Mouse (Mus musculus) c-Kit-negative CD71-positive TER-119-positive erythroid progenitor cells, embryonic 14.5 days (primary cell): ENCODE results near the gene Lrrc20.
A peak's percentile ranks its signal among the peaks of the same experiment; 100 is the strongest.

ENCODE experiments used
- DNase-seq: peaks from one replicate; pipeline ENCODE4 v3.0.0-alpha.2; 2013; ENCODE audit warnings: low read depth, low spot score

The Lrrc20 gene

GRCm38 (mm10) chr10:61474344-61474743, 1.3 kb upstream of the Lrrc20 start:
- DNase-seq = no peak

- no peak for DNase-seq
Measured at GRCm38 (mm10) chr10:61476440-61477165, 1.0 kb downstream of the Lrrc20 start.

GRCm38 (mm10) chr10:61479461-61479860, 3.9 kb downstream of the Lrrc20 start:
- DNase-seq = no peak

- no peak for DNase-seq
Measured at GRCm38 (mm10) chr10:61479927-61480326, 4.3 kb downstream of the Lrrc20 start.

- no peak for DNase-seq
Measured at GRCm38 (mm10) chr10:61480488-61480887, 4.9 kb downstream of the Lrrc20 start.

GRCm38 (mm10) chr10:61482771-61483170, 7.2 kb downstream of the Lrrc20 start:
- DNase-seq = no peak

GRCm38 (mm10) chr10:61484801-61485200, 9.2 kb downstream of the Lrrc20 start:
- no peak for DNase-seq

GRCm38 (mm10) chr10:61486551-61487339, 11.1 kb downstream of the Lrrc20 start:
- DNase-seq = no peak

- no peak for DNase-seq
Measured at GRCm38 (mm10) chr10:61488522-61489110, 13.0 kb downstream of the Lrrc20 start.

- peak; percentile 35 for DNase-seq
Measured at GRCm38 (mm10) chr10:61491573-61491972, 16.0 kb downstream of the Lrrc20 start.

- peak; percentile 85 for DNase-seq
Measured at GRCm38 (mm10) chr10:61492040-61492439, 16.4 kb downstream of the Lrrc20 start.

GRCm38 (mm10) chr10:61495461-61495860, 19.9 kb downstream of the Lrrc20 start:
- no peak for DNase-seq

GRCm38 (mm10) chr10:61496231-61496630, 20.6 kb downstream of the Lrrc20 start:
- DNase-seq = no peak

- no peak for DNase-seq
Measured at GRCm38 (mm10) chr10:61499505-61500466, 24.2 kb downstream of the Lrrc20 start.

- DNase-seq = no peak
Measured at GRCm38 (mm10) chr10:61500756-61501155, 25.2 kb downstream of the Lrrc20 start.

- DNase-seq = no peak
Measured at GRCm38 (mm10) chr10:61504073-61504472, 28.5 kb downstream of the Lrrc20 start.

GRCm38 (mm10) chr10:61506381-61507200, 31.0 kb downstream of the Lrrc20 start:
- DNase-seq = no peak

GRCm38 (mm10) chr10:61509873-61510272, 34.3 kb downstream of the Lrrc20 start:
- no peak for DNase-seq

GRCm38 (mm10) chr10:61510809-61511208, 35.2 kb downstream of the Lrrc20 start:
- DNase-seq = no peak

GRCm38 (mm10) chr10:61512215-61512889, 36.8 kb downstream of the Lrrc20 start:
- DNase-seq = no peak
